ENCODE assay signal across 20 mouse cellular contexts in genomic region chr15:84210941-84211340, GRCm38 (mm10). TPM values are rescaled to one million over a fixed set of nuclear protein-coding genes. Genes with fewer than 3 reads are reported as not detected.
DNase-seq lines count a peak whose midpoint lies in the region; ATAC-seq and TF ChIP-seq lines count a peak whose summit lies in the region.
"Had no signal": no experiment of that assay in that cellular context is flagged by ENCODE, and none has a peak within 500 bp of the region (broad histone marks: within the 10 kb centered on the region; RNA-seq: fewer than 3 reads in every experiment).

No protein-coding gene starts in this region.

- H3K4me2 ChIP-seq in liver, embryonic 11.5 days, result peak overlapping the region; percentile 59
- H3K4me2 ChIP-seq in liver, embryonic 14.5 days (ENCODE audit: low read depth), result peak overlapping the region; percentile 67
- H3K4me2 ChIP-seq: embryonic facial prominence, embryonic 15.5 days; forebrain, embryonic 12.5 days; hindbrain, embryonic 15.5 days had no signal

- WGBS in liver, embryonic 11.5 days, result 92% methylated on average over 13 of the region's 13 CpGs
- 92% methylated on average over 13 of the region's 13 CpGs for WGBS in bone marrow, adult 2 months
- 89% methylated on average over 13 of the region's 13 CpGs for WGBS in liver, embryonic 14.5 days (ENCODE audit: insufficient replicate concordance)

- H3K27ac ChIP-seq in liver, embryonic 11.5 days (ENCODE audit: low read depth, low read length), result peak overlapping the region; percentile 87; the same call in 1 of the 2 replicates
- peak overlapping the region; percentile 85 for H3K27ac ChIP-seq in bone marrow, adult 2 months (ENCODE audit: control insufficient read depth, insufficient read depth, low read depth, low read length, poor library complexity)
- peak overlapping the region; percentile 94 for H3K27ac ChIP-seq in liver, embryonic 14.5 days
- H3K27ac ChIP-seq: embryonic facial prominence, embryonic 15.5 days; forebrain, embryonic 12.5 days; hindbrain, embryonic 15.5 days had no signal

- no peak for TF ChIP-seq EP300 in liver, embryonic 14.5 days (IDR thresholded peaks at IDR 0.05; ENCODE audit: low read depth)

- no peaks in the 10 kb centered on the region for H3K27me3 ChIP-seq in liver, embryonic 11.5 days (replicated peaks; ENCODE audit: control insufficient read depth, insufficient read depth, low read length)
- no peaks in the 10 kb centered on the region for H3K27me3 ChIP-seq in E14TG2a.4 (ENCODE audit: insufficient read depth, low read length)
- no peaks in the 10 kb centered on the region for H3K27me3 ChIP-seq in liver, embryonic 14.5 days (ENCODE audit: control insufficient read depth, insufficient read depth, low read length)
- H3K27me3 ChIP-seq: embryonic facial prominence, embryonic 15.5 days; forebrain, embryonic 12.5 days; hindbrain, embryonic 15.5 days had no signal

- H3K36me3 ChIP-seq in liver, embryonic 11.5 days (ENCODE audit: control insufficient read depth, insufficient read depth, low read length), result peaks cover 42% of the 10 kb centered on the region
- peaks cover 97% of the 10 kb centered on the region for H3K36me3 ChIP-seq in E14TG2a.4 (ENCODE audit: insufficient read depth, low read length)
- H3K36me3 ChIP-seq in liver, embryonic 14.5 days (replicated peaks; ENCODE audit: control insufficient read depth, insufficient read depth, low read depth), result peaks cover 43% of the 10 kb centered on the region

- H3K9ac ChIP-seq in liver, embryonic 11.5 days (ENCODE audit: low read depth, low read length), result peak overlapping the region; percentile 28; the same call in 1 of the 2 replicates
- H3K9ac ChIP-seq in liver, embryonic 14.5 days (replicated peaks), result peak overlapping the region; percentile 64
- H3K9ac ChIP-seq: embryonic facial prominence, embryonic 15.5 days; forebrain, embryonic 12.5 days; hindbrain, embryonic 15.5 days had no signal

- H3K4me1 ChIP-seq in liver, embryonic 11.5 days (replicated peaks; ENCODE audit: control insufficient read depth, insufficient read depth, low read length), result peaks cover 32% of the 10 kb centered on the region
- H3K4me1 ChIP-seq in E14TG2a.4 (replicated peaks; ENCODE audit: low read depth, low read length), result peaks cover 65% of the 10 kb centered on the region
- peaks cover 1% of the 10 kb centered on the region; the same call in 1 of the 2 replicates for H3K4me1 ChIP-seq in bone marrow, adult 2 months (ENCODE audit: control insufficient read depth, insufficient read depth, low read length)
- H3K4me1 ChIP-seq in liver, embryonic 14.5 days (replicated peaks; ENCODE audit: control insufficient read depth in 2 of 2, insufficient read depth in 2 of 2, low read length in 1 of 2), result peaks cover 22 to 28% of the 10 kb centered on the region in 2 experiments

- TF ChIP-seq CTCF in E14TG2a.4 (conservative IDR thresholded peaks at IDR 0.05; ENCODE audit: low read length), result no peak
- TF ChIP-seq CTCF in bone marrow, adult 2 months (IDR thresholded peaks at IDR 0.05; ENCODE audit: control insufficient read depth, insufficient read depth, low read length), result no peak
- TF ChIP-seq CTCF in liver, embryonic 14.5 days (IDR thresholded peaks at IDR 0.05; ENCODE audit: low read depth), result no peak

- H3K9me3 ChIP-seq in liver, embryonic 11.5 days (ENCODE audit: control insufficient read depth, low read length), result no peaks in the 10 kb centered on the region
- H3K9me3 ChIP-seq in E14TG2a.4 (ENCODE audit: low read length), result no peaks in the 10 kb centered on the region
- H3K9me3 ChIP-seq in liver, embryonic 14.5 days (ENCODE audit: control insufficient read depth, low read length), result no peaks in the 10 kb centered on the region
- H3K9me3 ChIP-seq: embryonic facial prominence, embryonic 15.5 days; forebrain, embryonic 12.5 days; G1E; hindbrain, embryonic 15.5 days had no signal

- no peak for ATAC-seq in liver, embryonic 11.5 days (replicated peaks; ENCODE audit: low FRiP score)
- ATAC-seq in liver, embryonic 14.5 days (ENCODE audit: insufficient read depth), result no peak

- no peak for TF ChIP-seq POLR2A in bone marrow, adult 2 months (IDR thresholded peaks at IDR 0.05; ENCODE audit: borderline replicate concordance, control insufficient read depth, low read depth, low read length)

- H3K4me3 ChIP-seq in liver, embryonic 11.5 days (ENCODE audit: low read depth, low read length), result no peak overlapping the region
- H3K4me3 ChIP-seq in E14TG2a.4 (replicated peaks; ENCODE audit: low read length), result 0 out of 2 replicates have a peak overlapping the region, but pooled peaks have one; percentile 3
- peak overlapping the region; percentile 27 for H3K4me3 ChIP-seq in bone marrow, adult 2 months (replicated peaks; ENCODE audit: control insufficient read depth, low read depth, low read length)
- H3K4me3 ChIP-seq in liver, embryonic 14.5 days (ENCODE audit: insufficient read depth in 1 of 2, low read depth in 2 of 2, low read length in 2 of 2), result no peak overlapping the region
- H3K4me3 ChIP-seq: embryonic facial prominence, embryonic 15.5 days; forebrain, embryonic 12.5 days; hindbrain, embryonic 15.5 days had no signal

- no peak for DNase-seq in liver, embryonic 11.5 days (ENCODE audit: low spot score)
- no peak for DNase-seq in liver
- no peak for DNase-seq in liver, embryonic 14.5 days (ENCODE audit: low read depth in 3 of 3, low spot score in 3 of 3)
- no peak for DNase-seq in right cerebral cortex, postnatal 10 days (ENCODE audit: low spot score in 2 of 2)
- no peak for DNase-seq in right cerebral cortex, postnatal 4 days
- no peak for DNase-seq in ovary, postnatal 36 days (ENCODE audit: low spot score)
- DNase-seq: adrenal gland, adult 8-10 months; adrenal gland, postnatal 36 days; cerebellum, adult 11 months; cerebellum, adult 8-10 months; cerebellum, postnatal 14 days; embryo, embryonic 11 days; gastrocnemius, postnatal 14 days; heart, postnatal 10 days had no signal

RNA-seq across cellular contexts. Expression of gene Samm50, which starts 18.9 kb away (rescaled TPM):
- 137 and 148 TPM in 2 replicates for polyA plus RNA-seq in liver, embryonic 11.5 days (2014; fragmentation: Nextera tagmentation; extraction: Ambion mirVana)
- polyA plus RNA-seq in bone marrow, adult 2 months (2011; ENCODE audit: insufficient read depth, insufficient read length, low replicate concordance, missing spikeins), result 24.7 and 37.1 TPM in 2 replicates
- polyA plus RNA-seq in liver, embryonic 14.5 days (2012; rRNA removed), result 7.5 and 12.3 TPM in 2 replicates
- 49.3 and 51.8 TPM in 2 replicates for polyA plus RNA-seq in liver, embryonic 14.5 days (2014; fragmentation: Nextera tagmentation; extraction: Ambion mirVana)

RNA-seq across cellular contexts. Expression of gene Parvb, which starts 20.9 kb away (rescaled TPM):
- polyA plus RNA-seq in liver, embryonic 11.5 days (2014; fragmentation: Nextera tagmentation; extraction: Ambion mirVana), result 13.9 and 15.4 TPM in 2 replicates
- 85.2 and 120 TPM in 2 replicates for polyA plus RNA-seq in bone marrow, adult 2 months (2011; ENCODE audit: insufficient read depth, insufficient read length, low replicate concordance, missing spikeins)
- polyA plus RNA-seq in liver, embryonic 14.5 days (2012; rRNA removed), result 21.6 and 22.6 TPM in 2 replicates
- polyA plus RNA-seq in liver, embryonic 14.5 days (2014; fragmentation: Nextera tagmentation; extraction: Ambion mirVana), result 7.3 and 11.4 TPM in 2 replicates

RNA-seq across cellular contexts. Expression of gene Pnpla3, which starts 43.3 kb away (rescaled TPM):
- 1.4 and 2.3 TPM in 2 replicates for polyA plus RNA-seq in liver, embryonic 11.5 days (2014; fragmentation: Nextera tagmentation; extraction: Ambion mirVana)
- polyA plus RNA-seq in bone marrow, adult 2 months (2011; ENCODE audit: insufficient read depth, insufficient read length, low replicate concordance, missing spikeins), result 0.74 TPM in 1 of 2 replicates, not detected in the other
- 4.0 TPM in 2 replicates for polyA plus RNA-seq in liver, embryonic 14.5 days (2012; rRNA removed)
- polyA plus RNA-seq in liver, embryonic 14.5 days (2014; fragmentation: Nextera tagmentation; extraction: Ambion mirVana), result 0.66 and 0.72 TPM in 2 replicates
- polyA plus RNA-seq: G1E had no signal

Comparison
In these comparisons a context has a peak if more than half of its experiments do, and no peak if none do; other contexts are left out.
1. H3K4me3 ChIP-seq: peak in E14TG2a.4 (single experiment) and bone marrow, adult 2 months (single experiment); none in liver, embryonic 11.5 days (single experiment) and liver, embryonic 14.5 days (0 of 2).
2. Peak in every context shown above with its lines, with median percentiles within 50 percentile points of each other: H3K27ac ChIP-seq.